Mouse (Mus musculus): Measurements from ENCODE around the gene Spata25.

GRCm38 (mm10) chr2:164778015-164778287, 50.4 kb downstream of the Spata25 start:
- TF ChIP-seq CTCF (IDR thresholded peaks at IDR 0.05; ENCODE audit: low read depth) (no peak), EP300 (IDR thresholded peaks at IDR 0.05; ENCODE audit: low read depth) (no peak)
